Mouse (Mus musculus): ENCODE data around the gene Nr1h3. TPM values are rescaled to one million over a fixed set of nuclear protein-coding genes. Genes with fewer than 3 reads are reported as not detected.

The Nr1h3 gene
- total and polyA plus RNA-seq, 3 experiments: 0.17 to 0.93 TPM; not detected in 1

GRCm38 (mm10) chr2:91175490-91175889, 27.1 kb downstream of the Nr1h3 start:
- in situ Hi-C loops (cut with MboI; ENCODE audit: low pct_ligation_motif_present, low pct_unique_long_range_greater_than_20kb, low sequenced_read_pairs): no loop called here
- Histone ChIP-seq H3K27me3 (replicated peaks) (no peaks in the 10 kb centered on the region), H3K9me3 (replicated peaks; ENCODE audit: low read length) (no peaks in the 10 kb centered on the region), H3K27ac (ENCODE audit: insufficient read depth, low read depth) (no peak overlapping the region), H3K9ac (ENCODE audit: insufficient read depth, low read depth) (no peak overlapping the region), H3K4me3 (replicated peaks in 1 of 3; ENCODE audit: low read depth in 2 of 3, low read length in 2 of 3, poor library complexity in 1 of 3) (no peak overlapping the region), H3K36me3 (replicated peaks in 1 of 2; ENCODE audit: control insufficient read depth in 1 of 2, insufficient read depth in 1 of 2, low read length in 1 of 2) (peaks cover 43 to 71% of the 10 kb centered on the region in 2 experiments), H3K4me1 (ENCODE audit: control insufficient read depth in 1 of 2, insufficient read depth in 2 of 2) (peaks cover 0 to 9% of the 10 kb centered on the region in 2 experiments; a peak in 1 of 4 replicates), H3K79me2 (replicated peaks; ENCODE audit: control insufficient read depth, extremely low read depth, insufficient read depth, poor library complexity, severe bottlenecking) (no peaks in the 10 kb centered on the region), H3K4me2 (ENCODE audit: insufficient read depth, low read depth, poor library complexity, severe bottlenecking) (no peak overlapping the region)
- no peak for TF ChIP-seq KAT2A (IDR thresholded peaks at IDR 0.05; ENCODE audit: insufficient replicate concordance, low read length)
- no peak for TF ChIP-seq IRF4 (IDR thresholded peaks at IDR 0.05; ENCODE audit: low read depth, low read length)
- TF ChIP-seq USF1 (IDR thresholded peaks at IDR 0.05; ENCODE audit: low read depth, low read length): no peak
- TF ChIP-seq JUND (conservative IDR thresholded peaks at IDR 0.05; ENCODE audit: low read depth, low read length): no peak
- TF ChIP-seq E2F4 (IDR thresholded peaks at IDR 0.05; ENCODE audit: insufficient replicate concordance, low read depth, low read length): no peak
- TF ChIP-seq TCF12 (IDR thresholded peaks at IDR 0.05; ENCODE audit: low read depth, low read length): no peak
- TF ChIP-seq HCFC1 (IDR thresholded peaks at IDR 0.05; ENCODE audit: low read depth, low read length): no peak
- dilution Hi-C loops (cut with MboI; ENCODE audit: extremely low pct_ligation_motif_present, extremely low pct_unique_long_range_greater_than_20kb, low sequenced_read_pairs): no loop called here
- DNase-seq (ENCODE audit: extremely low read depth): no peak

DNA sequence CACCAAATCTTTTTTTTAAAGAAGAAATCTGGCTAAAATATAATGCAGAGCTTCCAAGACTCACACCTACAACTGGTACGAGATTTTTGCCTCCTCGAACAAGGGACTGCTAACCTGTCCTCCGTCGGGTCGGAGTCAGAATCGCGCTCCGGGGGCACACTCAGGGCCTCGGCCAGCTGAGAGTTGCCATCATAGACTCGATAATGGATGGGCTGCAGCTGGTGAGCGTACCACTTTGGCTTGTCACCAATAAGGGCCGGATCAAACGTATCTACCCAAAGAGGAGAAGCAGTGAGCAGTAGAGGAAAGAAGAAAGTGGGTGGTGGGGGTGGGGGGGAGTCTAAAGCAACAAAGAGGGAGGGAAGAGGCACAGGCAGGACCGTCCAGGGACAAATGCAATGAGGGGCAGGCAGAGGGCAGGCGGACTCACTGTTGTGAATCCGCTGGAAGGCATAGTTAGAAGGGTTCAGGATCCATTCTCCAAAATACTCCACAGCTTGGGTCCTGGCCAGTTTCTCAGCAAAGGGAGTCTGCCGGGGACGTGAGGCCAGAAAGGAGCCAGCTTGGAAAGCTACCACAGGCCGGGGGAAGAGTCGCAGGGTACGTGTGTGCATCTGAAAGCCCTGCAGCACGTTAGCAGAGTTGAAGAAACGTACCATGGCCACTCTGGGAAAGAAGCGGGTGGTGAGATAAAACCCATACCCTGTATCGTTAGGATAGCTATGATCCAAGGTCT, 32.9 kb downstream of the Nr1h3 start:
- H3K4me1 ChIP-seq (ENCODE audit: control insufficient read depth in 1 of 2, insufficient read depth in 2 of 2): peaks cover 0 to 9% of the 10 kb centered on the region in 2 experiments; a peak in 1 of 4 replicates
- H3K27me3 ChIP-seq (replicated peaks): no peaks in the 10 kb centered on the region
- in situ Hi-C loops (cut with MboI; ENCODE audit: low pct_ligation_motif_present, low pct_unique_long_range_greater_than_20kb, low sequenced_read_pairs): no loop called here
- H3K4me2 ChIP-seq (ENCODE audit: insufficient read depth, low read depth, poor library complexity, severe bottlenecking): no peak overlapping the region
- H3K79me2 ChIP-seq (replicated peaks; ENCODE audit: control insufficient read depth, extremely low read depth, insufficient read depth, poor library complexity, severe bottlenecking): no peaks in the 10 kb centered on the region
- DNase-seq (ENCODE audit: extremely low read depth): no peak
- no peaks in the 10 kb centered on the region for H3K9me3 ChIP-seq (replicated peaks; ENCODE audit: low read length)
- H3K27ac ChIP-seq (ENCODE audit: insufficient read depth, low read depth): no peak overlapping the region
- H3K4me3 ChIP-seq (replicated peaks in 1 of 3; ENCODE audit: low read depth in 2 of 3, low read length in 2 of 3, poor library complexity in 1 of 3): no peak overlapping the region
- no peak overlapping the region for H3K9ac ChIP-seq (ENCODE audit: insufficient read depth, low read depth)
- TF ChIP-seq HCFC1 (IDR thresholded peaks at IDR 0.05; ENCODE audit: low read depth, low read length) (no peak), ETS1 (conservative IDR thresholded peaks at IDR 0.05; ENCODE audit: low read depth, low read length) (no peak), GABPA (IDR thresholded peaks at IDR 0.05; ENCODE audit: insufficient replicate concordance, low read depth, low read length) (no peak), EP300 (IDR thresholded peaks at IDR 0.05; ENCODE audit: low read length) (no peak), MAX (IDR thresholded peaks at IDR 0.05; ENCODE audit: low read length) (no peak), CTCF (conservative IDR thresholded peaks at IDR 0.05 in 1 of 2, IDR thresholded peaks at IDR 0.05 in 1 of 2; ENCODE audit: low read depth in 2 of 2, low read length in 2 of 2) (no peak), KAT2A (IDR thresholded peaks at IDR 0.05; ENCODE audit: insufficient replicate concordance, low read length) (no peak), POLR2AphosphoS2 (IDR thresholded peaks at IDR 0.05; ENCODE audit: low read depth, low read length) (no peak), RAD21 (IDR thresholded peaks at IDR 0.05; ENCODE audit: low read depth, low read length) (no peak), MAFK (IDR thresholded peaks at IDR 0.05; ENCODE audit: insufficient replicate concordance, low read length) (no peak), ZC3H11A (IDR thresholded peaks at IDR 0.05; ENCODE audit: low read depth, low read length) (no peak), CHD1 (IDR thresholded peaks at IDR 0.05; ENCODE audit: low read depth, low read length) (no peak), BHLHE40 (IDR thresholded peaks at IDR 0.05; ENCODE audit: low read depth, low read length) (no peak), TCF12 (IDR thresholded peaks at IDR 0.05; ENCODE audit: low read depth, low read length) (no peak), ZNF384 (IDR thresholded peaks at IDR 0.05; ENCODE audit: low read depth, low read length) (no peak), ELF1 (IDR thresholded peaks at IDR 0.05; ENCODE audit: low read depth, low read length) (no peak), PAX5 (IDR thresholded peaks at IDR 0.05; ENCODE audit: low read length) (no peak), MYC (IDR thresholded peaks at IDR 0.05; ENCODE audit: low read depth, low read length) (no peak)
- dilution Hi-C loops (cut with MboI; ENCODE audit: extremely low pct_ligation_motif_present, extremely low pct_unique_long_range_greater_than_20kb, low sequenced_read_pairs): no loop called here
- H3K36me3 ChIP-seq (replicated peaks in 1 of 2; ENCODE audit: control insufficient read depth in 1 of 2, insufficient read depth in 1 of 2, low read length in 1 of 2): peaks cover 58 to 87% of the 10 kb centered on the region in 2 experiments
